Mouse (Mus musculus) ovary, postnatal 10 days (tissue): ENCODE measurements around the gene Adarb2.

Experiments
- DNase-seq: peaks from one replicate; pipeline ENCODE4 v3.0.0; 2022; ENCODE audit warnings: low spot score

Adarb2 gene

DNA sequence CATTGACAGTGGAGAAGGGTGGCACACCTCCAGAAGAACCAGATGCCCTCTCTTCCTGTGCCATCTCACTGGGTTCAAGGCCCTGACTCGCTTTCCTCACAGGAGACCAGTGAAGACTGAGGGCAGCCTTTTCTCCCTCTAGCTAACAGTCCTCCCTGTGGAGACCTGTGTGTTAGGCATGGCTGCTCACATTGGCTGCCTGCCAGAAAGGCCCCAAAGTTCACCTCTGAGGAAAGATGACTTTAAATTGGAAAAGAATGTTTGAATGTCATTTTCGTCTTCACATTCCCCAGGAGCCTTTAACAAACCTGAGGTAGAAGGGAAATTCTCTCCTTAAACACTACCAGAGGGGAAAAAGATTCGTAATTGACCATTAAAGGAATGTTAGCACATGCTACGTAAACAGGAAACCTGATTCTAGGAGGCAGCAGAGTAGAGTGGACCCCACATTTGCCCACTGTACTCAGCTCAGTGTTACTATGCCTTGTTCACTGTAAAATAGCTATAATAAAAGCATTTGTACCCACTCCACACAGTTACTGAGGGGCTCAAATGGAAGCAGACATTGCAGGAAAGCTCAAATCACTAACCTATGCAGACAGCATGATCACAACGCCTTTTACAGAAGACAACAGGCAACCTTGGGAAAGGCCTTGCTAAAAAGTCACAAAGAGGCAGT lies 285.2 kb downstream of the Adarb2 start:
- no peak for DNase-seq

DNA sequence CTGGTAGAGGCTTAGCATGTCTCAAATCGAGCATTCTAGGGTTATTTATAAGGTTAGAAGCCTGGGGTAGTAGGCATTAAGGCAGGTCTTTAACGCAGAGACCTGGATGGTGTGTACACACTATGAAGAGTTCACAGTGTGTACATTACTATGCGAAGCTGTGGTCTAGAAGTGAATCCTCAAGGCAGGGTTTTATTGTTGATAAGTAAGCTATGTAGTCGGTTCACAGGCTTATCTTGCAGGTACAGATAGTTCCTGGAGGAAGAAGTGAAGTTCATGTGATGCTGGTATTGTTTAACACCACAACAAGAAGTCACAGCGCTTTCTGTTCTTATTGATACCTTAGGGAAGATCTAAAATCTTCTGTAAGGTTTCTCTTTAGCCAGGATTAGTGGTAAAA lies 290.7 kb downstream of the Adarb2 start:
- DNase-seq = no peak

DNA sequence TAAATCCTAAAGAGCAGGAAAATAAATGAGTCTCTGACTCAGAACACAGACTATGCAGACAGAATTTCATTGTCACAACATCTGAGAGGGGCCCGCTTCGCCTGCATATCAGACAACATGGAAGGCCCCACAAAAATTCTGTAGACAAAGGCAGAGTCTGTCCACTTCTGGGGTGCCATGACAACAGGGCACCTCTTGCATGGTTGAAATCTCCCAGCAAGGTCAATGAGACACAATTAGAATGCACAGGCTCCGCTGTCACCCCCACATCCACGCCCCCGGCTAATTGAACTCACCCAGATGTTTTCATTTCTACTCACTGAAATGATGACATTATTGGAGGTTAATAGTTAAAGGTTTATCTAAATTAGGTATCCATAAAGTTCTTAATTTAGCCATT lies 296.9 kb downstream of the Adarb2 start:
- no peak for DNase-seq

DNA sequence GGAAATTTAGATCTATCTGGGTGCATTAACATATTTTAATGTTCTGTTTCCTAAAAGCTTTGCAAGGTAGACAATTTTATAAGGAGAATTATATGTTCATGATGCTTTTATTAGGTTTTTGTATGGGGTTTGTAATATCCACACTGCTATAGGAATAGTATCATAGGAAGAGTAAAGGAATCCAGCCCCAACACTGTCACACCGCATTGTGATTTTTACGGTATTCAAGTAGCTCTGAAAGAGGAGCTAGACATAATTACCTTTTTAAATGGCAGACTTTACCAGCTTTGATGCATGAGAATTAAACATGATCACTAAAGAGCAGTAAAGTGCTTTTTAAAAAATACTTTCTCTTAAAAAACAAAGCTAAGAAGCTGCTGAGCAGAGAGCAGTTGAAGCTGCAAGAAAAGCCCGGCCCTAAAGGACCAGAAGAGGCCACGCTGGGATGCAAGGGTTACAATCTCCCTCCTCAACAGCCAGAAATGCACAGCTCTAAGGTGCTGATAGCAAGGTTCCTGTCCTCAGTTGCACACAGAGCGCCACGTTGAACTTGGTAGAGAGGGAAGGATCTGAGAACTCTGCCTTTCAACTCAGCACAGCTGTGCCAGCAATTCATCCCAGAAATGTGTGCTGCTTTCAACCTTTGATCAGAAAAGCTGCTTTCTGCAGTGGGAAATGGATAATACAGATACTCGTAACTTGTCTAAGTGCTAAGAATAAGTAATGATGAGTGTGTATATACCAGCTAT lies 308.6 kb downstream of the Adarb2 start:
- DNase-seq = no peak

DNA sequence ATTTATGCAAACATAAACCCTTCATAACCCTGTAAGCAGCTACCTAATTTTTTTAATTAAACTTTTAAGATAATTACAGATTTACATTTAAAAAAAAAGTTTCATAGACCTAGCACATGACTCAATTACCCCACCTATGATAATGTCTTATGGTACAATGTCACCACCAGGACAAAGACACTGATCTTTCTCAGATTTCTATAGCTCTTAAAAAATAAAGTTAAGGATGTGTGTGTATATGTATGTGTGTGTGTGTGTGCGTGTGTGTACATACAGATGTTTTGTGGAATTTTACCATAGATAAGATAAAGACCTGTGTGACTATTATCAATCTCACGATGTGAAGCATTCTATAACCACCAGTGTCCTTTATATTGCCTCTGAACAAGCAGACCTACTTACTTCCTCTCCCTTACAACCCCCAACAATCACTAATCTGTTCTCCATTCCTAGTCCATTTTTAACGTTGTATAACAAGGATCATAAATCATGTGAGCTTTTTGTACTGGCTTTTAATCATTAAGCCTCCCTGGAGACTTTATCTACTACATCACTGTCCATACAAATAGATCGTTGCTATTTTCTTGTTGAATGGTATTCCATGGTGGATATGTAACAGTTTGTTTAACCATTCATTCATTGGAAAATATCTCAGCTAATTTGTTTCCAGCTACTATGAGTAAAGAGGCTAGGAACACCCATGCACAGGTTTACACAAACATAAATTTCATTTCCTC lies 313.5 kb downstream of the Adarb2 start:
- DNase-seq = no peak

DNA sequence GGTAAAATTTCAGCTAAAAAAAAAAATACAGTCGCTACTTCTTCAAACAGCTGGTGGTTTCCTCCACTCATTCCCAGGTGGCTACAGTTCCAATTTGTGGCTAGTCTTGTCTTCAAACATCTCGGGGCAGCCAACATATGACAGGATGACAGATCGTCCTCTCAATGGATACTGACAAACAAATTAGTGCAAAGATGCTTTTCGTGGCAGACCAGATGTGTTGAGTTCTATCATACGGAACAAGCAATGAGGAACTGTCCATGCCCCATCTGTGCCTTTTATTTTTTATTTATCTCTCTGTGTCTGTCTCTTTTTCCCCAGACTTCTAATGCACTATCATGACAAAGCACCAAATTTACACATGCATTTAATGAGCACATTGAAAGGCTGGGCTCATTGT lies 316.5 kb downstream of the Adarb2 start:
- DNase-seq = no peak

DNA sequence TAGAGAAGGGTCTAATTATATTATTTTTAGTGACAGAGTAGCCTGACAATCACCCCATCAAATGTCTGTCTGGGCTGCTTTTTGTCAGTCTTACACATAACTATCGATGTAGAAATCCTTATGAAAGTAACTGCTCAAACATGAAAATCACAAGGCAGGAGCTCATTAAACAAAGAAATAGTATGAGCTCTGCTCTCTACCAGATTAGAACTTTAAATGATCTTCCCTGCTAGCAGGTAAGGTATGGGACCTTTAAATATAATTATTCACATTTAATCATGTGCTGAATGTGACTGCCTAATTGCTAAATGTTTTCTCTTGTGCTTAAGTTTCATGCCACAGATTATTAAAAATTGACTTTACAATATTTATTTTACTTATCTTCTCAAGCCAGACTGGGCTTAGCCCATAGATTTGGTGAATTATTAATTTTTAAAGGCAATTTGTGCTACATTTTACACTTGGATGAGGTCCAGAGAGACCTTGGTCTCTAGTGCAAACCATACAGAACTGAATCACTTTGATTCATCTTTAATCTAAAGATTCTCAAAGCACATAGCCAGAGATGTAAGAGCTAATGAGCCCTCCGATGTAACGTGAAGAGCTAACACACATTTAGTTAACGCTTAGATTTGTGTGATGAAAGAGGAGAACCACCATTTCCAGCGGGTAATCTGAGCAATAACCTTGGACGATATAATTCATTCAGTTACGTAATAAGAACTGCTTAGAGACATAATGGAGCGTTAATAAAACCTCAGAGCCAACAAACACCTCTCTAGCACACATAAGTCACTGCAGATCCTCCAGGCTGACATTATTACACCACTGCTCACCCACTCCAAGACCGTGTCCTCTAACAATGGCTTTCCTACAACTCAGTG lies 323.3 kb downstream of the Adarb2 start:
- DNase-seq = no peak

DNA sequence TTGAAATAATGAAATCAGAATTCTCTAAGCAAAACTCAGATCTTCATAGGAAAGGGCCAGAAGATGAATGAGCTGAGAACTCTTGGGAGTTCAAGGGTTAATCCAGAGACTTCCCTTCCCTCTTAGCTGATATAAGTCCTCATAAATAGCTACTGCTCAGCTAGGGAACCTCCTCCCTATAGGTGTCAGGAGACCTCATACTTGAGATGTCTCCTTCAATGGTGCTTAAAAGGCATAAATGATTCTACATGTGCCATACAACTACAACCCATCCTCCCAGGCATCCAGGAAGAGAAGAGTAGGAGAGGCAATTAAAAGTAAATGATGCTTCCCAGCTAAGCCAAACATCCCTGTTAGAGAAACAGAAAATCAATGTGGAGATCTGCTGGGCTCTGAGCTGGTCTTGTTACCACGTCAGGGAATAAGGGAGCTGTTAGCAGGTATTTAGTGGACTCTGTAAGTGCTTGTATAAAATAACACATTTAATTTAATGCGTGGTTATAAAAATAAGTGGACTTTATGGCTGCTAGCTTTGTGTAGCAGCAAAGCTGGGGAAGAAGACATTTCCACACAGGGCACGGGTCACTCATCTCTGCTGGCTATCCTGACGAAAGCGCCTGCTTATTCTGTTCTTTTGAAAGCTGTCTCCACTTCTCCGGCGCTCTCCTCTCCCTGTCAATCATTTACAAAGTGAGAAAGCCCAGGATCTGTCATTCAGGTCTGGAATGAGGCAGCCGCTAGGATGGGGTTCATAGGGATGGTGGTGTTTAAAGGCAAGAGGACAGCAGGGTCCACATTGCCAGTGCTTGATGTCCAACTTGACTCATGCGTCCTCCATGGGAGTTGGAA lies 331.8 kb downstream of the Adarb2 start:
- no peak for DNase-seq

DNA sequence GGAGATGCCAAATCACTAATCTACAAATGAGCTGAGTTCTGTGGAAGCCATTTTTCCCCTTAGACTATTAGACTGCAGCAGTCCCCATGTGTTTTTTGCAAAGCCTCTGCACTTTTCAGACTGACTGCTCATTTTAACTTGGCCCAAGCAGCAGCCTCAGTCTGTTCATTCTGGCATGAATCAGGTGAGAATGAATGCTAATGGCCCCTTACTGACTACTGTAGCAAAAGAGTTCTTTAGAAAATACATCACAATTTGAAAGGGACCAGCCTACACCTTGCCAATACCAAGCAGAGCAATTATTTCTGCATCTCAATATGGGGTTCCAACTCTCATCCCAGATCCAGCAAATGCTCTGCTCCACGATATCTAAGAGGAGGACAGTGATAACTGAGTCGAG lies 335.8 kb downstream of the Adarb2 start:
- DNase-seq = no peak

DNA sequence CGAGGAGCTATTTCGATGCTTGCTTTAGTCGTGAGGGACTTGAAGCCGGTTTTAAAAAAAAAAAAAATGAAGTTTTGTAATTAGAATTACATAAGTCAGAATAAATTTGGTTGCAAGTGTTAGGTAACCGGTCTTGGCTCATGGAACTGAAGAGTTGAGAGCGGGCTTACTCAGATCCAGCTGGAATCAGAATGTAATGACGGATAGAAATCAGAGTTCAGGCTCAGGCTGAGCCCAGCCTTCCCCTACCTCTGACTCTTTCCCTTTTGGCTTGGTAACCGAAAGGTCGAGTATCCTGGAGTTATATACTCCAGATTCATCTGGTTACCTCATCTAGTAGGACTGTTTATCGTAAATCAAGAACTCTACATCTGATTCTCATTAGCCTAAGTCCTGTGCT lies 336.2 kb downstream of the Adarb2 start:
- DNase-seq = no peak

DNA sequence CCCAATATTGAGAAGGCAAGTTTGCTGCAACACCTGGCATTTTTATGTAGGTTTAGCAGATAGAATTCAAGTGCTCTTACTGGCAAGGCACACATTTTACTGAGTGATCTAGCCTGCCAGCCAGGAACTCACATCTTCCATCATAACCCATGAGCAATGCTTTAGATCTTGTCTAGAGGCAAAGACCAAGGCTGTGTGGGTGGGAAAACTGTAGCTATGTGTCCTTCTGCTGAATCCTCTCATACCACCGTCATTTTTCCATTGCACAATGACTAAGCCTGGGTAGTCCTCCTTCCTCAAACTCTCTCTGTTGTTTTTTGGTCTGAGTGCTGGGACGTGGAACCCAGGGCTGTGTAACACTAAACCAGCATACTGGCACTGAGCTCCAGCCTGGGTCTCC lies 340.0 kb downstream of the Adarb2 start:
- DNase-seq = no peak

DNA sequence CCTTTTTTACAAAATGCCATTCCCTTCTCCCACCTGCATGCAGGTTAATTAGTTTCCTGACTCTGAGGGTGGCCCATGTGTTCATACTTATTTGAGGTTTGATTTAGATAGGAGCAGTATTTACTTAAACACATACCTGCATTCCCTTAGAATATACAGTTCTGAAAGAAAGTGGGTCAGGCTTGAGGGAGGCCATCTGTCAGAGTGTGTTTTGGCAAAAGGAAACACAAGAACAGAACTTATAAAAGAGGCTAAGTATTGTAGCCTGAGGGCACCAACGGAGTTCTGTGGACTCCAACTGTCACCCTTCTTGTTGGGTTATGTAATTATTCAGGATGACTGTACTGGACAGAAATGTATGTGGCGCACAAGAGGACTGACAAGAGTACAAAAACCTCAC lies 349.6 kb downstream of the Adarb2 start:
- no peak for DNase-seq

DNA sequence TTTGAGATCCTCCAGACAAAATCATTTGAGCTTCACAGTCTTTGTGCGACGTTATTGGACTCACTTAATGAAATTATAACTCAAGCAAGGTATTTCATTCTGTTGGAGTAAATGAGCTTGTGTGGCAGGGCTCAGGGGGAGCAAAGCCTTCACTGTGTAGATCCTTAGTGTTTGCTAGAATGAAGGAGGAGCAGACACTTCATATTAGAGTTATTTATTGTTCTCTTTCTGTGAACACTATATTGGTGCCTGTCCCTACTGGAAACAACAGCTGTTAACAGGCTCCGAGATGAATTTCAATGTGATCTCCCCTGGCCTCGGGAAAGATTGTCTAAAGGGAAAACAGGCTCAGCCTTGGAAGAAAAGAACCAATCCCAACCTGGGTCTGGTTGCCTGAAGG lies 355.1 kb downstream of the Adarb2 start:
- no peak for DNase-seq

DNA sequence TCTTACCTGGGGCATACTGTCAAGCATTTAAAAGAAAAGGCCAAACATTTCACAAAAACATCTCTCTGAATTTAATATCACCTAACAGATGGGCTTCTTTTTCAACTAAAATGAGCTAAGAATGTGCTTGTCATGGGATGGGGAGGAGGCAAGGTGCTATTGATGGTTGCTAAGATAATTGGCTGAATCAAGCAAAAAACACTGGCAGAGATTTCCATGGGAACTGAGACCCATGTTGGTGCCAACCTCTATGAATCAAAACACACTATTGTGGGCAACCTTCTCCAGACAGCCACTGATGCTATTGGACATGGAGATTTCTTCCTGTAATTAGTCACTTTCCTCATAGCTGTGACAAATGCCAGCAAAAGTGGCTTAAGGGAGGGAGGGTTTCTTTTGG lies 357.8 kb downstream of the Adarb2 start:
- no peak for DNase-seq

DNA sequence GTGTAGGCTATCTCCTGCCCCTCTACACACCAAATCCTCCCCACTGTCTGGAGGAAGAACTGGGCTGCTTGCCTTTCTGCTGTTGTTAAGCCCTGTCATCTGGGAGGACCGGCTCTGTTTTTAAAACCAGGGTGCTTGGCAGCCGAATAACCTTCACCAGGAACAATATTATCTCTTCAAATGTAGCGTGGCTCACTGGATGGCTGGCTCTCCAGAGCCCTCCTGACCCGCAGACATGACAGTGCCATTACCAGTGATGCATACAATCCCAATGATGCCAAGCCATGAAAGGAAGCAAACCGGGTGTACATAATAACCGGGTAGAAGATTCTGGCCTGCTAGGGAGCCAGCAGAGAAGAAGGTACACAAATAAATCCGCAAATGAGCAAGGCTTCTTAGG lies 360.5 kb downstream of the Adarb2 start:
- no peak for DNase-seq

DNA sequence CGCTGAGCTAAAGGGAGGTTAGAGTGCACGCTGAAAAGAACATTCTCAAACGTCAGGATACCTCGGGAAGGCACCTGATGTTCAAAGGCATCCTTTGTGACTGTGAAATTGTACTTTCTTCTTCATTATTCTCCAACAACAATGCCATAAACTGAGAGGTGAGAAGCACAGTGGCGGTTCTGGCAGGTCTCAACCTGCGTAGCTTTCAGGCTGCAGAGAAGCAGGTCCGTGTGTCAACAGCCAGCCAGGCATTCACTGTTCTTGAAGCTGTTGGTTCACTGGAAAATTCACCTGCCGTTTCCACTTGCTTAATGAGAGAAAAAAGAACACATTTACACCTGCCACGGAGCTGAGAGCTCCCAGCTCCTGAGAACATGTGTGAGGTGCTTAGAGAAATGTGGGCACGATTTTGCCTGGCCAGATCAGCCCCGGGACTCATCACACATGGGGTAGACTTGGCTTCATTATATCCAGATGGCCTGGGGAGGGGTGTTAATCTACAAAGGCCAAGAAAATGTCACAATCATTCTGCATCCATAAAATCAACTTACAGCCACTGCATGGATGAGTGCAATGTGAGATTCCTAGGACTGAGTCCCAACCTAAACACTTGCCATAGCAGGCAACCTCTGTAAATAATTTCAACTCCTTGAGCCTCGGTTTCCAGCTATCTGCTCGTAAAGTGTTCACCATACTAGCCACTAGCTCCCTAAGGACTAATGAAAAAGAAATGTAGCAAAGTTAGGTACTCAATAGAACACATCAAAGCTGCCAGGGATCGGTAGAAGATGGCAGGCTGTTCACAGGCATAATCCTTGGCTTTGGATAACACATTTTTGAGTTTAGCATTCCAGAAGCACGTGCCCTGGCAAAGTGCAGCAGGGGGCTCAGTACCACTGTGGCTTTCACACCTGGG lies 364.7 kb downstream of the Adarb2 start:
- DNase-seq = no peak

DNA sequence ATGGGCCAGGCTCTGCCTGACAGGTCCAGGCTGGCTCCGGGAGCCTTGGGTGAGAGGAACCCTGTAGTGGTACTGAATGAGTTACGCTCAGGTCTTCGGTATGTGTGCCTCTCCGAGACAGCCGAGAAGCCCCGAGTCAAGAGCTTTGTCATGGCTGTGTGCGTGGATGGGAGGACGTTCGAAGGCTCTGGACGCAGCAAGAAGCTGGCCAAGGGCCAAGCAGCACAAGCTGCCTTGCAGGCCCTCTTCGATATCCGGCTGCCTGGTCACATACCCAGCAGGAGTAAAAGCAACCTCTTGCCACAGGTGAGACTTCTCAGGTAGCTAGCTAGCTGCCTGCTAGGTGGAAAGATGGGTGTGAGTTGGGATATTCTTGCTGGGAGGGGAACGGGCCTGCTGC lies 367.6 kb downstream of the Adarb2 start:
- no peak for DNase-seq

DNA sequence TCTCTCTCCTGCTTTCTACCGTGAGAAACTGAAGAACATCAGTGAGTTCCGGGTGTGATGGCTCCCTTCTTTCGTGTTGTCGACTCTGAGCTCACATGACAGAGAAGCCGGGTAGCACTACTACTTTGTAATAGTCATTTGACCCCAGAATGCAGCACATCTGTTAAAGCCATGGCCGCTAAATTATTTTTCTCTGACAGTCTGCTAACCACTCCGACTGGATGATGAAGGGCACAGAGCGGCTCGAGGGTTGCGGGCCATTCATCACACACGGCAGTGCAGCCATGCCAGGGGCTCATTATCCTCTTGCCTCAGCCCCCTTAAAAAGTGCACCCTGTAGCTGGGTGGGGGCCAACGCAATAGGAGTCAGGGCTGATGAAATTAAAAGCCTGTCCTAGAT lies 371.2 kb downstream of the Adarb2 start:
- no peak for DNase-seq

DNA sequence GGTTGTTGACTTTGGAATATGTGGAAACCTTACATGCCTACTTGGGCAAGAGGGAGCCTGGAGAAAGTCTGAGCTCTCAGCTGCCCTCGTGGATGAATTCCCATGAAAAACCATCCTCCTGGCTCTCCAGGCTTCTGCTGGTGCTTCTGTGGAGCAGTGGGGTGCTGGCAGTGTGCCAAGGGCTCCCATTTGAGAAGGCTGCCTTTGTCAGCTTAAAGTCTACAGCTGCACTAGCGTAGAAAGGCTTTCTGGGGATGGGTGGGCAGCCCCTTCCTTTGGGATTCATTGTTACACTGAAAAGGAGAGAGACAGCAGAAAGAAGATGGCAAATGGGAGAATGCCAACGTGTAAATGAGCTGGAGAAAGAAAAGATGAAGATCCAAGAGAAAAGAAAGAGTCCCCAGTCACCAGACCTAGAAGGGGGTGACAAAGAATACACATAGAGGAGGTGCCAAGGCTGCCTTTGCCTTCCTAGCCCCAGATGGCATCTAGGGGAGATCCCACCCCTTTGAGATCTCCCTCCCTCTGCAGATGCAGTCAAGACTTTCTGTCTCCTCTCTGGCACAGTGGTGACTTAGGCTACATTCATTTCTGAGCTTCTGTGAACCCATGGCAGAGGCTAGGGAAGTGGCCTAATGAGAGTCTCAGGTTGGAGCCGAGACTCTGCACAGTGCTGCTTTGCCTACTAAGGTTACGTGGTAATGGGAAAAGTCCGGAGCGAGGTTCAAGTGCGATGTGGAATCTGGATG lies 381.8 kb downstream of the Adarb2 start:
- no peak for DNase-seq

DNA sequence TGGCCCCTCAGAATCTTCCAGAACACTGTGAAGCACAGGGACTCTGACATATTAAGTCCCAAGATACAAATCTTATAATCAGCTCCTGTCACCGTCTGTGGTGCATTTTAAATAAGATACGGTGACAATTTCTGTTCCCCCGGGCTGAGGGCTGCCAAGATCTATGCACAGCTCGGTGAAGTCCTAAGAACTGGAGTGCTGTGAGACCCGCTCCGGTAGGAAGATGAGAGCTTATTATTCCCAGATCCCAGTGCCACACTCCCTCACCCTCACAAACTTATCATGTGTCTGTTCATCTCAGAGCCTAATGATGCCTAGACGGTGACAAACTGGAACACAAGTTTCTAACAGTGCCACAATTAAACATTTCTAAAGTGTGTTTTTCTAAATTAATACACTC lies 384.8 kb downstream of the Adarb2 start:
- DNase-seq = no peak
